Mouse (Mus musculus) midbrain, embryonic 13.5 days (tissue): ENCODE data around the gene Rbfox3. TPM values are rescaled to one million over a fixed set of nuclear protein-coding genes. Genes with fewer than 3 reads are reported as not detected.

ENCODE experiments used
- ATAC-seq: fragments of 200-750 bp; cut with Nextera tagmentation; 2 replicates; pipeline ENCODE4 v1.8.0; 2017; ENCODE audit warnings: mild to moderate bottlenecking, moderate TSS enrichment, moderate library complexity
- H3K27ac ChIP-seq: fragments of 300-500 bp; sonication (generic); 2 replicates; pipeline ENCODE4 v1.5.1; 2015; ENCODE audit warnings: inconsistent platforms, mild to moderate bottlenecking, moderate library complexity
- H3K27me3 ChIP-seq: fragments of 300-500 bp; sonication (generic); 2 replicates; pipeline ENCODE4 v1.6.1; 2015; ENCODE audit warnings: mild to moderate bottlenecking, inconsistent platforms
- H3K36me3 ChIP-seq: fragments of 300-500 bp; sonication (generic); 2 replicates; pipeline ENCODE4 v1.6.1; 2015; ENCODE audit warnings: mild to moderate bottlenecking, inconsistent platforms
- H3K4me1 ChIP-seq: fragments of 300-500 bp; sonication (generic); replicated peaks from 2 replicates; pipeline ENCODE4 v1.6.1; 2015; ENCODE audit warnings: inconsistent platforms
- H3K4me2 ChIP-seq: fragments of 300-500 bp; sonication (generic); replicated peaks from 2 replicates; pipeline ENCODE4 v1.6.1; 2015; ENCODE audit warnings: moderate library complexity, mild to moderate bottlenecking, inconsistent platforms
- H3K4me3 ChIP-seq: fragments of 300-500 bp; sonication (generic); replicated peaks from 2 replicates; pipeline ENCODE4 v1.5.1; 2015; ENCODE audit warnings: mild to moderate bottlenecking, inconsistent platforms
- H3K9ac ChIP-seq: fragments of 300-500 bp; sonication (generic); replicated peaks from 2 replicates; pipeline ENCODE4 v1.6.1; 2015; ENCODE audit warnings: mild to moderate bottlenecking, inconsistent platforms
- H3K9me3 ChIP-seq: fragments of 300-500 bp; sonication (generic); 2 replicates; pipeline ENCODE4 v1.6.1; 2016; ENCODE audit warnings: mild to moderate bottlenecking, inconsistent platforms
- WGBS: fragments of 180-500 bp; shearing (Covaris S2); methylation state at CpG from one replicate; pipeline ENCODE4 v1.1.7; 2015; 5-methylcytosine and 5-hydroxymethylcytosine counted together
- polyA plus RNA-seq: library from polyadenylated mRNA; unstranded; fragments of >200 nt; fragmentation: Nextera tagmentation; extraction: Ambion mirVana; gene quantifications from 2 replicates; pipeline ENCODE4 v1.2.1, GENCODE M21; 2015

Gene Rbfox3
- polyA plus RNA-seq, 1 experiment from 2014 or later = 29.9 TPM

- Histone ChIP-seq H3K9me3 (no peaks in the 10 kb centered on the region), H3K27ac (peak overlapping the region; percentile 77), H3K9ac (peak overlapping the region; percentile 19; the same call in 1 of the 2 replicates), H3K27me3 (no peaks in the 10 kb centered on the region), H3K4me1 (peaks cover 35% of the 10 kb centered on the region), H3K4me3 (no peak overlapping the region), H3K36me3 (no peaks in the 10 kb centered on the region), H3K4me2 (peak overlapping the region; percentile 13; the same call in 1 of the 2 replicates)
- 20% methylated on average over 7 of the region's 7 CpGs for WGBS
- peak; percentile 63 for ATAC-seq
Observed at GRCm38 (mm10) chr11:118874487-118875095, 36.8 kb downstream of the Rbfox3 start.

DNA sequence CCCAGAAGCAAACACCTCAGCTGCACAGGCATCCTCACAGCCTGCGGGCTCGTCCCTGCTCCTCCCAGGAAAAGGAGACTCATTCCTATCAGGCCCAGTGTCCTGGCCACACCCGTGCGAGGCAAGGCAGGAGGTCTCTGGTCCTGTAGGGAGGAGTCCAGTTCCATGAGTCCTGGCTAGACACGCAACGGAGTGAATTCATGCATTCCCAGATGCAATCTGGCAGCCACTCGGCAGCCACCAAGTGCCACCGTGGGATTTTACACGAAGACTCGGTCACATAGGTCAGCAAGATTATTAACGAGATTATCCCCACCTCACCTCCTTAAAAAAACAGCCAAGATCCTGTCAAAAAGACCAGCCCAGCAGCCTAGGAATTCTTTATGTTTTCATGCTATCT, 37.4 kb downstream of the Rbfox3 start:
- WGBS = 44% methylated on average over 11 of the region's 11 CpGs
- 0 out of 2 replicates have a peak overlapping the region, but pooled peaks have one; percentile 19 for H3K9ac ChIP-seq
- peak overlapping the region; percentile 77 for H3K27ac ChIP-seq
- H3K36me3 ChIP-seq = no peaks in the 10 kb centered on the region
- H3K4me1 ChIP-seq = peaks cover 35% of the 10 kb centered on the region
- H3K4me2 ChIP-seq = 0 out of 2 replicates have a peak overlapping the region, but pooled peaks have one; percentile 13
- no peaks in the 10 kb centered on the region for H3K9me3 ChIP-seq
- no peak for ATAC-seq
- H3K4me3 ChIP-seq = no peak overlapping the region
- no peaks in the 10 kb centered on the region for H3K27me3 ChIP-seq

DNA sequence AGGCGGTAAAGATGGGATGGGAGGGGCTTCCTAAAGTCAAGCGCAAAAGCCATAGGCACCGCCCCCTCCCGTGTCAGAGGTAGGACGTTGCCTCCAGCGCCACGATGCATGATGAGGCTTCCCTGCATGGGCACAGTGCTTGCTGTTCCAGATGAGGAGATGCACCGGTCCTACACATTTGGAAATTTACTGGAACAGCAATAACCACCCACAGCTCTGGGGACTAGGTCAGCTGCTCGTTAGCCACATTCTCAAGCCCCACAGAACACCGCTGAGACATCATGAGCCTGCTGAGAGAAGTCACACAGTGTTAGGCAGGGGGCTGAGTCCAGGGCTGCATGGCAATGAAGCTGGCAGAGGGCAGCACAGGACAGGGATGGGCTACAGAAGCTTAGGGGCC, 39.9 kb downstream of the Rbfox3 start:
- 80% methylated on average over 10 of the region's 10 CpGs for WGBS
- Histone ChIP-seq H3K9me3 (no peaks in the 10 kb centered on the region), H3K4me3 (no peak overlapping the region), H3K9ac (no peak overlapping the region), H3K4me1 (peaks cover 35% of the 10 kb centered on the region), H3K27ac (no peak overlapping the region), H3K36me3 (0 out of 2 replicates have a peak, but pooled peaks cover 8% of the 10 kb centered on the region), H3K27me3 (no peaks in the 10 kb centered on the region), H3K4me2 (no peak overlapping the region)
- ATAC-seq = no peak

DNA sequence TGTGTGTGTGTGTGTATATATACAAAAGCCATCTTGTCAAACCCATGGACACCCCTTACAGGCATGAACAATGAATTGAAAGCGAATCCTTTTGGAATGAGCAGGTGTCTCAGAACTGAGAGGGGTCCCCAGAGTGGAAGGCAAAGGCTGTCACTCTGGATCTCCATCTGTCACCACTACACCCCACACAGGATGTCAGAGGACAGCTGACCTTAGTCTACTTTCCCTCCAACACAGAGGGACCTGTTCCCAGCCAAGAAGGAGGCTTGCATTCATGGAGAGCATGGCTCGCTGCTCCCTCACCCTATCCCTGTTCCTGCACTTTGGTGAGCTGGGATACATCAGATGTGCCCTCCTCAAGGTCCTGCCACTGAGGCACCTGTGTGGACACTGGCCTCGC, 48.0 kb downstream of the Rbfox3 start:
- 83% methylated on average over 3 of the region's 3 CpGs for WGBS
- no peak overlapping the region for H3K4me3 ChIP-seq

GRCm38 (mm10) chr11:118861801-118862431, 49.5 kb downstream of the Rbfox3 start:
- Histone ChIP-seq H3K36me3 (no peaks in the 10 kb centered on the region), H3K27me3 (no peaks in the 10 kb centered on the region), H3K9me3 (no peaks in the 10 kb centered on the region), H3K4me1 (peaks cover 32% of the 10 kb centered on the region), H3K27ac (no peak overlapping the region), H3K4me3 (no peak overlapping the region), H3K4me2 (no peak overlapping the region), H3K9ac (no peak overlapping the region)
- no peak for ATAC-seq
- WGBS = 90% methylated on average over 15 of the region's 15 CpGs

More for the DNA sequence above, 48.0 kb downstream of the Rbfox3 start:
- 0 out of 2 replicates have a peak, but pooled peaks cover 7% of the 10 kb centered on the region for H3K36me3 ChIP-seq
- ATAC-seq = no peak
- H3K4me2 ChIP-seq = no peak overlapping the region
- no peaks in the 10 kb centered on the region for H3K27me3 ChIP-seq
- no peaks in the 10 kb centered on the region for H3K9me3 ChIP-seq
- H3K27ac ChIP-seq = no peak overlapping the region
- no peak overlapping the region for H3K9ac ChIP-seq
- H3K4me1 ChIP-seq = peaks cover 19% of the 10 kb centered on the region

DNA sequence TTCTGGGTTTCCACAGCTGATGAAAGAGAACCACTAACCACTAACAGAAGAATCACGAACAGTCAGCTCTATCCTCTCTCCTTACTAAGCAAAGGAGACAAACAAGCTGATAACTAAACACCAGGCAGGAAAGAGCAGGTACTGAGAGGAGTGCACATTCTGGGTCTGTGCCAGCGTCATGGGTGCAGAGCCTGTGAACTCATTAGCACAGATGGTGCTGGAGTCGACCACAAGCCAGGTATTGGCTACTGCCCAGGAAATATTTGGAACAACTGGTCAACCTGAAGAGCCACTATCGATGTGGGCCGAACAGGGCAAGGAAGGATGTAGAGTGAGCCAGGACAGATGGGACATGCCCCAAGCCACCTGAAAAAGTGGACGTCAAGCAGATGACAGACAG, 50.2 kb downstream of the Rbfox3 start:
- Histone ChIP-seq H3K4me2 (no peak overlapping the region), H3K27me3 (no peaks in the 10 kb centered on the region), H3K9me3 (no peaks in the 10 kb centered on the region), H3K27ac (no peak overlapping the region), H3K9ac (no peak overlapping the region), H3K4me3 (no peak overlapping the region), H3K36me3 (no peaks in the 10 kb centered on the region), H3K4me1 (peaks cover 33% of the 10 kb centered on the region)
- 96% methylated on average over 6 of the region's 6 CpGs for WGBS
- ATAC-seq = no peak

DNA sequence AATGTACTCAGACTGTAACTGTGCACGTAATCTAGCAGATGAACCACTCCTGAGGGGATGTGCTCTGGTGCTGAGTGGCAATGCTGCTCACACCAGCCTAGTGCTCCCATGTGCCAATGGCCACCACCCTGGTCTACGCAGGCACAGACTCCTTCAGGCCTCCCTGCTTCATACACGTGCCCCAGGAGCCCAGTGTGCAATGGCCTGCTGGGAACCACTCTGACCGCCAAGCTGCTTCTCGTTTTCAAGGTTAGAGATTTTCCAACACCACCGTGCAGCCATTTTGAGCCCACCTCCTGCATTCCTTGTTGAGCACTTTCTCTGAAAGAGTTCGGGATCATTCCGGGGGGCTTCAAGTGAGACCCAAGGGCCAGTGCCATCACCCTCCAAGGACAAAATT, 50.6 kb downstream of the Rbfox3 start:
- Histone ChIP-seq H3K9ac (no peak overlapping the region), H3K4me2 (no peak overlapping the region), H3K4me1 (peaks cover 33% of the 10 kb centered on the region), H3K9me3 (no peaks in the 10 kb centered on the region), H3K4me3 (no peak overlapping the region), H3K27ac (no peak overlapping the region), H3K36me3 (no peaks in the 10 kb centered on the region), H3K27me3 (no peaks in the 10 kb centered on the region)
- no peak for ATAC-seq
- 93% methylated on average over 8 of the region's 8 CpGs for WGBS

GRCm38 (mm10) chr11:118859839-118860238, 51.6 kb downstream of the Rbfox3 start:
- Histone ChIP-seq H3K27ac (no peak overlapping the region), H3K36me3 (no peaks in the 10 kb centered on the region), H3K4me3 (no peak overlapping the region), H3K9me3 (no peaks in the 10 kb centered on the region), H3K27me3 (no peaks in the 10 kb centered on the region), H3K9ac (no peak overlapping the region), H3K4me2 (no peak overlapping the region), H3K4me1 (peaks cover 30% of the 10 kb centered on the region)
- no peak for ATAC-seq
- 88% methylated on average over 5 of the region's 5 CpGs for WGBS

DNA sequence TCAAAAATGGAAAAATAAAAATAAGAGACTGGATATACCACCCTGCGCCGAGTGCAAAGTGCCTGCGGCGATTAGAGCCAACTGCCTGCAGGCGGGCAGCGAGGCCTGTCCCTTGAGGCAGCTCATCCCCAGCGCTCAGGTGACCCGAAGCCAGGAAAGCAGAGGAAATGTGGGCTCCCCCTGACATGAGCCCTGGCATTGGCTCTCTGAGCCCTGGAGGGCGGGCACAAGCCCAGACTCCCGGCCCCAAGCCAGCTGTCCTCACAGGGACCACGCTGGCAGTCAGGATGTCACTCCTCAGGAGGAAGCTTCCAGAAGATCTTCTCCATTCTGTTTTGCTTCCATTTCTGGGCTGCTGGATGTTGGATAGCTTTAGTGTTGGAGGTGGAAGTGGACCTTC, 53.1 kb downstream of the Rbfox3 start:
- Histone ChIP-seq H3K9me3 (no peaks in the 10 kb centered on the region), H3K36me3 (no peaks in the 10 kb centered on the region), H3K4me2 (no peak overlapping the region), H3K27me3 (no peaks in the 10 kb centered on the region), H3K9ac (no peak overlapping the region), H3K27ac (peak overlapping the region; percentile 65; the same call in 1 of the 2 replicates), H3K4me1 (peaks cover 24% of the 10 kb centered on the region), H3K4me3 (no peak overlapping the region)
- no peak for ATAC-seq
- WGBS = 69% methylated on average over 11 of the region's 11 CpGs

- ATAC-seq = no peak
- 75% methylated on average over 6 of the region's 6 CpGs for WGBS
- Histone ChIP-seq H3K9me3 (no peaks in the 10 kb centered on the region), H3K4me3 (no peak overlapping the region), H3K27me3 (no peaks in the 10 kb centered on the region), H3K4me2 (no peak overlapping the region), H3K9ac (no peak overlapping the region), H3K4me1 (peaks cover 16% of the 10 kb centered on the region), H3K27ac (no peak overlapping the region), H3K36me3 (no peaks in the 10 kb centered on the region)
Observed at GRCm38 (mm10) chr11:118851391-118851790, 60.0 kb downstream of the Rbfox3 start.

GRCm38 (mm10) chr11:118847986-118848385, 63.4 kb downstream of the Rbfox3 start:
- Histone ChIP-seq H3K9ac (peak overlapping the region; percentile 19; the same call in 1 of the 2 replicates), H3K27me3 (no peaks in the 10 kb centered on the region), H3K4me2 (no peak overlapping the region), H3K9me3 (no peaks in the 10 kb centered on the region), H3K4me1 (peaks cover 16% of the 10 kb centered on the region), H3K27ac (peak overlapping the region; percentile 39; the same call in 1 of the 2 replicates), H3K36me3 (no peaks in the 10 kb centered on the region), H3K4me3 (no peak overlapping the region)
- ATAC-seq = no peak
- 84% methylated on average over 7 of the region's 7 CpGs for WGBS

GRCm38 (mm10) chr11:118840992-118841391, 70.4 kb downstream of the Rbfox3 start:
- Histone ChIP-seq H3K4me1 (peaks cover 37% of the 10 kb centered on the region), H3K9me3 (no peaks in the 10 kb centered on the region), H3K4me2 (no peak overlapping the region), H3K36me3 (no peaks in the 10 kb centered on the region), H3K27ac (no peak overlapping the region), H3K27me3 (no peaks in the 10 kb centered on the region), H3K9ac (no peak overlapping the region), H3K4me3 (no peak overlapping the region)
- no peak for ATAC-seq
- WGBS = 80% methylated on average over 5 of the region's 5 CpGs
